Mouse (Mus musculus) lung, postnatal 0 days (tissue): Measurements from ENCODE around the gene Cavin3. TPM values are rescaled to one million over a fixed set of nuclear protein-coding genes. Genes with fewer than 3 reads are reported as not detected.
"Not testable (repeated sequence)": the region's sequence is repeated elsewhere in the genome, so short reads cannot be mapped to it uniquely, and the experiment has no call there.

Experiments used
- ATAC-seq: fragments of 200-750 bp; cut with Nextera tagmentation; 2 replicates; pipeline ENCODE4 v1.8.0; 2017; ENCODE audit warnings: moderate library complexity
- DNase-seq: peaks from one replicate; pipeline ENCODE4 v3.0.0-alpha.2; 2016; ENCODE audit warnings: low spot score
- H3K27ac ChIP-seq: fragments of 300-500 bp; sonication (generic); 2 replicates; pipeline ENCODE4 v1.5.1; 2014; ENCODE audit warnings: antibody characterized with exemption, mild to moderate bottlenecking, low read length, mixed read lengths
- H3K27me3 ChIP-seq: fragments of 300-500 bp; sonication (generic); replicated peaks from 2 replicates; pipeline ENCODE4 v1.6.1; 2014; ENCODE audit warnings: low read length, mixed read lengths; ENCODE audit not compliant: insufficient read depth
- H3K36me3 ChIP-seq: fragments of 300-500 bp; sonication (generic); 2 replicates; pipeline ENCODE4 v1.6.1; 2014; ENCODE audit warnings: low read length, mixed read lengths; ENCODE audit not compliant: insufficient read depth
- H3K4me1 ChIP-seq: fragments of 300-500 bp; sonication (generic); 2 replicates; pipeline ENCODE4 v1.6.1; 2014; ENCODE audit warnings: antibody characterized with exemption, low read depth, low read length, mixed read lengths; ENCODE audit not compliant: insufficient read depth
- H3K4me2 ChIP-seq: fragments of 300-500 bp; sonication (generic); replicated peaks from 2 replicates; pipeline ENCODE4 v1.6.1; 2014; ENCODE audit warnings: low read depth, mild to moderate bottlenecking, low read length, moderate library complexity, mixed read lengths
- H3K4me3 ChIP-seq: fragments of 300-500 bp; sonication (generic); 2 replicates; pipeline ENCODE4 v1.5.1; 2014; ENCODE audit warnings: low read depth, low read length
- H3K9ac ChIP-seq: fragments of 300-500 bp; sonication (generic); replicated peaks from 2 replicates; pipeline ENCODE4 v1.6.1; 2014; ENCODE audit warnings: low read depth, mild to moderate bottlenecking
- H3K9me3 ChIP-seq: fragments of 300-500 bp; sonication (generic); 2 replicates; pipeline ENCODE4 v1.6.1; 2016; ENCODE audit warnings: low read length, mixed read lengths
- CTCF ChIP-seq: IDR thresholded peaks from 2 replicates; pipeline ENCODE4 v1.5.1; 2016; ENCODE audit warnings: antibody characterized with exemption, mild to moderate bottlenecking
- EP300 ChIP-seq: IDR thresholded peaks from 2 replicates; pipeline ENCODE4 v1.6.1; 2016; ENCODE audit warnings: antibody characterized with exemption, mild to moderate bottlenecking, control low read depth
- whole genome bisulfite sequencing: fragments of 180-500 bp; shearing (Covaris S2); extraction: QIAGEN DNeasy Blood & Tissue Kit; methylation state at CpG from one replicate; pipeline ENCODE4 v1.1.7; 2014; 5-methylcytosine and 5-hydroxymethylcytosine counted together
- polyA plus RNA-seq: library from polyadenylated mRNA; unstranded; fragments of >200 nt; fragmentation: Nextera tagmentation; extraction: Ambion mirVana; gene quantifications from 2 replicates; pipeline ENCODE4 v1.2.1, GENCODE M21; 2015

The Cavin3 gene
- polyA plus RNA-seq, 1 experiment from 2014 or later, result 168 TPM

DNA sequence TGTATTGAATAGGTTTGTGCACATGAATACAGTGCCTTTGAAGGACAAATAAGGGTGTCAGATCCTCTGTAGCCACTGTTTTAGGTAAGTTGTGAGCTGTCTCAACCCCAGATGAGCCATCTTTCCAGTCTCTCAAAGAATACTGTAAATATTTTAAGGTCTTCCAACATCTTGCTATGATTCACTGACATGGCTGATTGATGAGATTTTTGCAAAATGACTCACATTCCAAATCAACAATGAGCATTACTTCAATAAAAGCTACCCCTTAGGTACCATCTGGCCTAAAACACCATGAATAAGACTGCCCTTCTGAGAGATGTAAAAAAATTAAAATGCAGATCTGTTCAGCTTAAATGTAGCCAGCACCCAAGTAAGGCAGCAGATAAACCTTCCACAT lies 23.6 kb downstream of the Cavin3 start:
- no peak for DNase-seq
- no peak overlapping the region for H3K4me3 ChIP-seq
- TF ChIP-seq CTCF, result no peak
- TF ChIP-seq EP300, result no peak
- H3K27ac ChIP-seq, result no peak overlapping the region
- no peaks in the 10 kb centered on the region for H3K4me1 ChIP-seq
- H3K9ac ChIP-seq, result no peak overlapping the region
- H3K27me3 ChIP-seq, result no peaks in the 10 kb centered on the region
- ATAC-seq, result no peak
- no peak overlapping the region for H3K4me2 ChIP-seq
- H3K36me3 ChIP-seq, result no peaks in the 10 kb centered on the region
- no peaks in the 10 kb centered on the region for H3K9me3 ChIP-seq

DNA sequence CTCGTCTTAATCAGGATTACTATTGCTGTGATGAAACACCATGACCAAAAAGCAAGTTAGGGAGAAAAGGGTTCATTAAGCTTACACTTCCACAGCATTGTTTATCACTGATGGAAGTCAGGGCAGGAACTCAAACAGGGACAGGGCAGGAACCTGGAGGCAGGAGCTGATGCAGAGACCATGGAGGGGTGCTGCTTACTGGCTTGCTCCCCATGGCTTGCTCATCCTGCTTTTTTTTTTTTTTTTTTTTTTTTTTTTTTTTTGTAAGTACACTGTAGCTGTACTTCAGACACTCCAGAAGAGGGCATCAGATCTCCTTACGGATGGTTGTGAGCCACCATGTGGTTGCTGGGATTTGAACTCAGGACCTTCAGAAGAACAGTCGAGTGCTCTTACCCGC lies 28.8 kb downstream of the Cavin3 start:
- not testable (repeated sequence) for DNase-seq, H3K27me3 ChIP-seq, H3K4me2 ChIP-seq, H3K9me3 ChIP-seq, ATAC-seq, H3K9ac ChIP-seq, H3K27ac ChIP-seq, H3K4me3 ChIP-seq, H3K36me3 ChIP-seq, H3K4me1 ChIP-seq
- WGBS, result 84% methylated on average over 4 of the region's 4 CpGs

DNA sequence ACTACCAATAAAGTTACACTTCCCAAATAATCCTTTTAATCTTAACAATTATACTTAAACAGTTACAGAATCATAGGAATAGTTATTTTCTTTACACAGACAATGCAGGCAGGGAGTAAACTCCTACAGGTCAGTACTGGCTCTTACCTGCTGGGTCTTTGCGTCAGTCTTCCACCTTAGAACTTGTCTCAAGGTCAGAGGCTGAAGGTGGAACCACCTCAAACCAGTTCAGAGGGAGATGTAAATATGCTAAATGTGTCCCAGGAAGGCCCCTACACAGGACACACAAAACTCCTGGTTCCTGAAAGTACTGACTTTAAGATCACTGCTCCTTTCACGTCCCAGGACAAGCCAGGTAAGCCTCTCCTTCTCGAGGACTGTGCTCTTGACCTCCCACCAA lies 37.0 kb downstream of the Cavin3 start:
- no peak overlapping the region for H3K4me3 ChIP-seq
- H3K4me1 ChIP-seq, result no peaks in the 10 kb centered on the region
- WGBS, result 59% methylated on average over 3 of the region's 3 CpGs
- no peak for ATAC-seq
- TF ChIP-seq CTCF (no peak), EP300 (no peak)
- no peak overlapping the region for H3K27ac ChIP-seq
- DNase-seq, result no peak
- H3K9me3 ChIP-seq, result no peaks in the 10 kb centered on the region
- H3K27me3 ChIP-seq, result no peaks in the 10 kb centered on the region
- no peak overlapping the region for H3K9ac ChIP-seq
- no peak overlapping the region for H3K4me2 ChIP-seq
- H3K36me3 ChIP-seq, result no peaks in the 10 kb centered on the region

DNA sequence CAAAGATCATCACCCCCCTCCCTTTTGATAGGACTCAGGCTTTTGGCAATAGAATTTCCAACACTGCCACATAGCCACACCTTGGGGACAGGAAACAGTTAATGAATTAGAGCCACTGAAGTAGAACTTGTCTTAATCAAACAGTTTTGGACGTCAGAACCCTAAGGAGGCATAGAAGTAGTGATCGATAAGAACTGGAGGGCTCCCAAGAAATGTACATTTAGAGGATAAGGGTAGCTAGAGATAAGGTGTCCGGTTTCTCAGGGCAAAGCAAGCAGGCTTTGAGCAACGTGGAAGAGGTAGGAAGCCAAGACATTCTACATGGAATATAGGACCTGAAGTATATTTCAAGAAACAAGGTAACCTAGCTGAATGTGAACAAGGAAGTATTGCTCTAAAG lies 40.7 kb downstream of the Cavin3 start:
- Histone ChIP-seq H3K4me1 (no peaks in the 10 kb centered on the region), H3K27me3 (no peaks in the 10 kb centered on the region), H3K27ac (no peak overlapping the region), H3K4me3 (no peak overlapping the region), H3K36me3 (no peaks in the 10 kb centered on the region), H3K4me2 (no peak overlapping the region), H3K9ac (no peak overlapping the region), H3K9me3 (no peaks in the 10 kb centered on the region)
- ATAC-seq (no peak), DNase-seq (no peak)
- no peak for TF ChIP-seq CTCF
- TF ChIP-seq EP300, result no peak
- 28% methylated on average over 4 of the region's 4 CpGs for WGBS

DNA sequence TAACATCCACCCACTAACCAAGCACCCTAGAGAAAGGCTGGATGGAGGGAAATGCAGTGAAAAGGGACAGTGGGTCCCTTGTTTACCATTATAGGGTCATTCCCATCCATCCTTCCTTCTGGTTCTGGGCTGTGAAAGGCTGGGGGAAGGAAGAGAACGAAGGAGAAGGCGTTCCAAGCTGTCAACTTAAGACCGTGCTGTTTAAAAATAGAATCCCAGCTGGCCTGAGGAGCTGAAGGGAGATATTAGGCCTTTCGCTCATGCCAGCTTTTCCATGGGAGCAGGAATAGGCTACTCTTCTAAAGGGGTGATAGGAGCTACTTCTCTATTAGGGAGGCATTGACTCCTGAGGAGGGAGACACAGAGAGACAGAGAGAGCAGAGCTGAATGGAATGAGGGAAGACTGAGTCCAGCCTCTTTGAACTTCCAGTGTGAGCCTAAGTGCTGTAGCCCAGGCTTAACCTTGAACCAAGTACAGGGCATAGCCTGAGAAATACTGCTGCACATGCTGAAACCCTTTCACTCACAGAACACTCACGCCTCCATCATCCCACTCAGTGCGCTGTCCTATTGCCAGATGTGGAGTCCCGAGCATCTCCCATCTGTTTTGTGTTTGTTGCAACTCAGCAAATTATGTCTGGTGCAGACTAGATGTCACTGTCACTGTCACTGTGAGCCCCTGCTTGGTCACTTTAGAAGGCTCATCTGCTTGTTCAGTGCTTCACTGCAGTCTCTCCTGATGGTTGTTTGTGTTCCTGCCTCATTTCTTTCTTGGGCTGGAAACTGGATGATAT lies 43.9 kb downstream of the Cavin3 start:
- DNase-seq (peak; percentile 17), ATAC-seq (peak; percentile 17; the same call in 1 of the 2 replicates)
- WGBS, result 51% methylated on average over 7 of the region's 7 CpGs
- H3K36me3 ChIP-seq, result no peaks in the 10 kb centered on the region
- no peaks in the 10 kb centered on the region for H3K4me1 ChIP-seq
- H3K9ac ChIP-seq, result no peak overlapping the region
- no peak overlapping the region for H3K4me2 ChIP-seq
- H3K27ac ChIP-seq, result no peak overlapping the region
- no peak overlapping the region for H3K4me3 ChIP-seq
- TF ChIP-seq EP300 (no peak), CTCF (no peak)
- H3K27me3 ChIP-seq, result no peaks in the 10 kb centered on the region
- no peaks in the 10 kb centered on the region for H3K9me3 ChIP-seq

DNA sequence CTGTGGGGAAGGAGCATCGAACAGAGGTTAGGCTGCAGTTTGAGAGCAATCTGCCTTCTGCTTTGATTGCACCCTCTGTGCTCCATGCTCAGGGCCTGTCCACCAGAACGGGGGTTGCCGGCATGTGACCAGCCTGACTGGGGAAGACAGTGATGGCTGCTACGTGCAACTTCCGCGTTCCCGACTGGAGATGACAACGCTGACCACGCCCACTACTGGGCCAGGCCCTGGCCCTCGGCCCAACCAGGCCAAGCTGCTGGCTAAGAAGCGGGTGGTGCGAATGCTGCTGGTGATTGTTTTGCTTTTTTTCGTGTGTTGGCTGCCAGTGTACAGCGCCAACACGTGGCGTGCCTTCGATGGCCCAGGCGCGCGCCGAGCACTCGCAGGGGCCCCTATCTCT lies 47.3 kb downstream of the Cavin3 start:
- H3K9me3 ChIP-seq, result no peaks in the 10 kb centered on the region
- DNase-seq, result no peak
- no peak overlapping the region for H3K4me2 ChIP-seq
- H3K36me3 ChIP-seq, result no peaks in the 10 kb centered on the region
- 73% methylated on average over 22 of the region's 22 CpGs for WGBS
- ATAC-seq, result 0 out of 2 replicates have a peak, but pooled peaks have one; percentile 16
- TF ChIP-seq EP300, result no peak
- no peak for TF ChIP-seq CTCF
- H3K27ac ChIP-seq, result no peak overlapping the region
- H3K27me3 ChIP-seq, result no peaks in the 10 kb centered on the region
- no peak overlapping the region for H3K4me3 ChIP-seq
- H3K4me1 ChIP-seq, result no peaks in the 10 kb centered on the region
- H3K9ac ChIP-seq, result no peak overlapping the region
